ENCODE assay signal across 13 mouse cellular contexts in the genomic region with DNA sequence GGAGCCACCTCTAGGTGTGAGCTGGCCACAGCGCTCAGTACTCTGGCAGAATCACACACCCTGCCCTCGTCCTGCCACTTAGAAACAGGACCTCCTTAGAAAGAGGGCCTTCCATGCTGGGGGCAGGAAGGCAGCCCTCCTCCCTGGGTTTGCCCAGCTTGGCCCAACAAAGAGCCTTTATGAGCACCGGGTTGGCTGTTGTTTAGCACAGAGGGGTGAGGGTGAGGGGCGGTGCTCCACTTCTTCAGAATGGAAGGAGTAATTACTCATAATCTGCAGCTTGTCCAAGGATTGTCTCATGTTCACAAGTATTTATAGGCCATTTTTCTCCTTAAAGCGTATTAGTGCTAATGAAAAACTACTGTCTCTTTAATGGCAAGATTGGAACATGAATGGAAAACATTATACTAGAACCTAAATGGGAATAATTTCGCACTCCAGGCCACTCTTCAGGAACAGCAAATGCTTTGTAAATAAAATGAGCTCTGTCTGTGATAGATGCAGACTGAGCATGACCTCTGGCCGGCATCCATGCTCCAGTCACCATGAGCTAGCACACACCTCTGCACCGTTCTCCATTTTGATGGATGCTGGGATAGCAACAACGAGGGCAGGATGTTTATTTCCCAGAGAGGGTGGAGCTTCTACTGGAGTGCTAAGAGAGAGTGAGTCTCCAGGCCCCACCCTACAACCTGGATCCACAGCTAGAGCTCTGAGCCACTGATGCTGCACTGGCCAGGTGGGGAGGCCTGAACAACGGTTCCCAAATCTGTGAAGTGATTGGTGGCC. TPM values are rescaled to one million over a fixed set of nuclear protein-coding genes. Genes with fewer than 3 reads are reported as not detected.
DNase-seq lines count a peak whose midpoint lies in the region; ATAC-seq and TF ChIP-seq lines count a peak whose summit lies in the region.
"Had no signal": no experiment of that assay in that cellular context is flagged by ENCODE, and none has a peak within 500 bp of the region (broad histone marks: within the 10 kb centered on the region; RNA-seq: fewer than 3 reads in every experiment).

No protein-coding gene starts in this region.

- peak overlapping the region; percentile 9; the same call in 1 of the 2 replicates for H3K27ac ChIP-seq in midbrain, embryonic 10.5 days (replicated peaks)
- H3K27ac ChIP-seq in midbrain, postnatal 0 days (ENCODE audit: low read depth, low read length) = no peak overlapping the region
- H3K27ac ChIP-seq in forebrain, embryonic 10.5 days = peak overlapping the region; percentile 68
- H3K27ac ChIP-seq in hindbrain, embryonic 14.5 days = 0 out of 2 replicates have a peak overlapping the region, but pooled peaks have one; percentile 14
- no peak overlapping the region for H3K27ac ChIP-seq in stomach, embryonic 14.5 days (ENCODE audit: low read length)

- peaks cover 14% of the 10 kb centered on the region for H3K4me1 ChIP-seq in midbrain, embryonic 10.5 days
- H3K4me1 ChIP-seq in midbrain, postnatal 0 days (ENCODE audit: insufficient read depth, low read length) = no peaks in the 10 kb centered on the region
- peaks cover 26% of the 10 kb centered on the region for H3K4me1 ChIP-seq in forebrain, embryonic 10.5 days
- no peaks in the 10 kb centered on the region; the same call in 1 of the 2 replicates for H3K4me1 ChIP-seq in hindbrain, embryonic 14.5 days (replicated peaks; ENCODE audit: control insufficient read depth, insufficient read depth, low read length)
- H3K4me1 ChIP-seq in stomach, embryonic 14.5 days (ENCODE audit: control insufficient read depth, insufficient read depth, low read length) = peaks cover 9% of the 10 kb centered on the region; the same call in 1 of the 2 replicates

- no peak overlapping the region for H3K4me2 ChIP-seq in midbrain, postnatal 0 days (ENCODE audit: low read depth, low read length, poor library complexity, severe bottlenecking)
- H3K4me2 ChIP-seq in hindbrain, embryonic 14.5 days (replicated peaks) = no peak overlapping the region
- H3K4me2 ChIP-seq in stomach, embryonic 14.5 days (replicated peaks; ENCODE audit: low read depth, low read length) = no peak overlapping the region

- WGBS in midbrain, embryonic 10.5 days = 81% methylated on average over 10 of the region's 10 CpGs
- WGBS in midbrain, postnatal 0 days = 66% methylated on average over 10 of the region's 10 CpGs
- 59% methylated on average over 10 of the region's 10 CpGs for WGBS in forebrain, embryonic 10.5 days
- 49% methylated on average over 10 of the region's 10 CpGs for WGBS in hindbrain, embryonic 14.5 days
- WGBS in stomach, embryonic 14.5 days = 52% methylated on average over 10 of the region's 10 CpGs

- H3K9me3 ChIP-seq in midbrain, embryonic 10.5 days (replicated peaks) = no peaks in the 10 kb centered on the region
- no peaks in the 10 kb centered on the region for H3K9me3 ChIP-seq in midbrain, postnatal 0 days (ENCODE audit: low read length)
- H3K9me3 ChIP-seq in forebrain, embryonic 10.5 days = no peaks in the 10 kb centered on the region
- H3K9me3 ChIP-seq in hindbrain, embryonic 14.5 days (ENCODE audit: control insufficient read depth, low read length) = no peaks in the 10 kb centered on the region
- H3K9me3 ChIP-seq in stomach, embryonic 14.5 days (ENCODE audit: control insufficient read depth, low read depth, low read length) = no peaks in the 10 kb centered on the region

- no peak for ATAC-seq in midbrain, postnatal 0 days (ENCODE audit: low FRiP score)
- no peak; the same call in 1 of the 2 replicates for ATAC-seq in hindbrain, embryonic 14.5 days (ENCODE audit: low FRiP score)
- peak; percentile 57; the same call in 1 of the 2 replicates for ATAC-seq in stomach, embryonic 14.5 days (ENCODE audit: insufficient number of reproducible peaks, insufficient read depth, low FRiP score, low read depth)

- H3K9ac ChIP-seq in midbrain, postnatal 0 days (replicated peaks; ENCODE audit: low read length, poor library complexity, severe bottlenecking) = no peak overlapping the region
- no peak overlapping the region for H3K9ac ChIP-seq in hindbrain, embryonic 14.5 days
- H3K9ac ChIP-seq in stomach, embryonic 14.5 days (replicated peaks; ENCODE audit: low read depth, low read length) = no peak overlapping the region

- no peak overlapping the region for H3K4me3 ChIP-seq in midbrain, embryonic 10.5 days
- no peak overlapping the region for H3K4me3 ChIP-seq in midbrain, postnatal 0 days (ENCODE audit: low read depth, low read length)
- H3K4me3 ChIP-seq in forebrain, embryonic 10.5 days = no peak overlapping the region
- no peak overlapping the region for H3K4me3 ChIP-seq in hindbrain, embryonic 14.5 days (replicated peaks; ENCODE audit: low read length)
- H3K4me3 ChIP-seq in stomach, embryonic 14.5 days (ENCODE audit: low read depth, low read length) = no peak overlapping the region
- H3K4me3 ChIP-seq: erythroblast, embryonic 14.5 days had no signal

- TF ChIP-seq CTCF in midbrain, postnatal 0 days (IDR thresholded peaks at IDR 0.05) = no peak

- peaks cover 23% of the 10 kb centered on the region; the same call in 1 of the 2 replicates for H3K36me3 ChIP-seq in midbrain, embryonic 10.5 days
- H3K36me3 ChIP-seq in midbrain, postnatal 0 days (ENCODE audit: insufficient read depth, low read length) = peaks cover 38% of the 10 kb centered on the region
- peaks cover 4% of the 10 kb centered on the region; the same call in 1 of the 2 replicates for H3K36me3 ChIP-seq in forebrain, embryonic 10.5 days (replicated peaks)
- H3K36me3 ChIP-seq in hindbrain, embryonic 14.5 days (replicated peaks; ENCODE audit: control insufficient read depth, insufficient read depth) = peaks cover 61% of the 10 kb centered on the region
- no peaks in the 10 kb centered on the region for H3K36me3 ChIP-seq in stomach, embryonic 14.5 days (ENCODE audit: control insufficient read depth, insufficient read depth, low read length)

- DNase-seq in midbrain, embryonic 10.5 days (ENCODE audit: low spot score) = no peak
- no peak for DNase-seq in midbrain, postnatal 0 days (ENCODE audit: low spot score)
- DNase-seq in forebrain, embryonic 10.5 days (ENCODE audit: extremely low spot score, low spot score) = peak; percentile 28
- DNase-seq in hindbrain, embryonic 14.5 days (ENCODE audit: low spot score) = no peak
- no peak for DNase-seq in right cerebral cortex, adult 18-20 months
- no peak for DNase-seq in thymus, postnatal 0 days (ENCODE audit: low spot score)
- no peak for DNase-seq in cerebellum, adult 9-11 months
- DNase-seq: cerebellum, postnatal 36 days; gastrocnemius, postnatal 25 days; kidney, adult 2 months; thymus, postnatal 4 days had no signal

- no peaks in the 10 kb centered on the region for H3K27me3 ChIP-seq in midbrain, embryonic 10.5 days (ENCODE audit: low read depth, poor library complexity, severe bottlenecking)
- H3K27me3 ChIP-seq in midbrain, postnatal 0 days (ENCODE audit: insufficient read depth, low read length) = no peaks in the 10 kb centered on the region
- peaks cover 26% of the 10 kb centered on the region for H3K27me3 ChIP-seq in forebrain, embryonic 10.5 days (ENCODE audit: poor library complexity, severe bottlenecking)
- no peaks in the 10 kb centered on the region for H3K27me3 ChIP-seq in hindbrain, embryonic 14.5 days (ENCODE audit: control insufficient read depth, insufficient read depth, low read length)
- no peaks in the 10 kb centered on the region for H3K27me3 ChIP-seq in stomach, embryonic 14.5 days (ENCODE audit: control insufficient read depth, insufficient read depth, low read length)

RNA-seq across cellular contexts. Expression of gene Garnl3, which starts 39.5 kb away (rescaled TPM):
- polyA plus RNA-seq in midbrain, embryonic 10.5 days (2016; fragmentation: Nextera tagmentation; extraction: Ambion mirVana) = 10.3 and 11.1 TPM in 2 replicates
- total RNA-seq in midbrain, postnatal 0 days (2014; rRNA removed) = 134 and 176 TPM in 2 replicates
- polyA plus RNA-seq in midbrain, postnatal 0 days (2015; fragmentation: Nextera tagmentation; extraction: Ambion mirVana) = 77.1 and 77.7 TPM in 2 replicates
- 8.6 and 9.1 TPM in 2 replicates for polyA plus RNA-seq in forebrain, embryonic 10.5 days (2016; fragmentation: Nextera tagmentation; extraction: Ambion mirVana)
- polyA plus RNA-seq in hindbrain, embryonic 14.5 days (2014; fragmentation: Nextera tagmentation; extraction: Ambion mirVana) = 67.2 and 67.5 TPM in 2 replicates
- 22.0 and 24.5 TPM in 2 replicates for polyA plus RNA-seq in stomach, embryonic 14.5 days (2014; fragmentation: Nextera tagmentation; extraction: Ambion mirVana)
- polyA plus RNA-seq in thymus, postnatal 0 days (2015; fragmentation: Nextera tagmentation; extraction: Ambion mirVana) = 0.81 and 1.0 TPM in 2 replicates
- polyA plus RNA-seq: erythroblast, embryonic 14.5 days had no signal

RNA-seq across cellular contexts. Expression of gene Angptl2, which starts 44.9 kb away (rescaled TPM):
- 21.8 and 25.9 TPM in 2 replicates for polyA plus RNA-seq in midbrain, embryonic 10.5 days (2016; fragmentation: Nextera tagmentation; extraction: Ambion mirVana)
- 16.7 and 16.8 TPM in 2 replicates for total RNA-seq in midbrain, postnatal 0 days (2014; rRNA removed)
- 9.8 TPM in 2 replicates for polyA plus RNA-seq in midbrain, postnatal 0 days (2015; fragmentation: Nextera tagmentation; extraction: Ambion mirVana)
- 24.3 and 25.1 TPM in 2 replicates for polyA plus RNA-seq in forebrain, embryonic 10.5 days (2016; fragmentation: Nextera tagmentation; extraction: Ambion mirVana)
- polyA plus RNA-seq in hindbrain, embryonic 14.5 days (2014; fragmentation: Nextera tagmentation; extraction: Ambion mirVana) = 12.2 and 14.1 TPM in 2 replicates
- 39.7 and 45.2 TPM in 2 replicates for polyA plus RNA-seq in stomach, embryonic 14.5 days (2014; fragmentation: Nextera tagmentation; extraction: Ambion mirVana)
- polyA plus RNA-seq in thymus, postnatal 0 days (2015; fragmentation: Nextera tagmentation; extraction: Ambion mirVana) = 29.8 and 34.7 TPM in 2 replicates
- polyA plus RNA-seq: erythroblast, embryonic 14.5 days had no signal

Comparison
In these comparisons a context has a peak if more than half of its experiments do, and no peak if none do; other contexts are left out.
1. H3K27ac ChIP-seq: peak in midbrain, embryonic 10.5 days (single experiment), forebrain, embryonic 10.5 days (single experiment) and hindbrain, embryonic 14.5 days (single experiment); none in midbrain, postnatal 0 days (single experiment) and stomach, embryonic 14.5 days (single experiment).